Mouse (Mus musculus) kidney, postnatal 4 days (tissue): ENCODE data around the gene R3hdm2.
A peak's percentile ranks its signal among the peaks of the same experiment; 100 is the strongest.

Experiments
- DNase-seq, 2 experiments: peaks; one replicate each; pipeline ENCODE4 v3.0.0; 2021; ENCODE audit warnings: mixed read lengths in 2 of 2

Gene R3hdm2

GRCm38 (mm10) chr10:127380251-127380691 lies at the start of gene R3hdm2:
Gene R3hdm2, plus strand, starts transcription at chr10:127380327.
- peak; percentile 95 to 97 for DNase-seq

- DNase-seq: peak in 1 of 2 experiments; percentile 39
These were observed 47.8 kb upstream of the R3hdm2 start for GRCm38 (mm10) chr10:127332211-127332874.

GRCm38 (mm10) chr10:127333152-127333551 lies 47.0 kb upstream of the R3hdm2 start:
- peak in 1 of 2 experiments; percentile 26 for DNase-seq

GRCm38 (mm10) chr10:127335271-127335670 lies 44.9 kb upstream of the R3hdm2 start:
- no peak for DNase-seq

- DNase-seq: no peak
These were observed 43.2 kb upstream of the R3hdm2 start for GRCm38 (mm10) chr10:127336952-127337351.

GRCm38 (mm10) chr10:127337536-127338099 lies 42.5 kb upstream of the R3hdm2 start:
- DNase-seq: no peak

GRCm38 (mm10) chr10:127338930-127339682 lies 41.0 kb upstream of the R3hdm2 start:
- DNase-seq: peak; percentile 86 to 92

- peak; percentile 85 to 90 for DNase-seq
These were observed 40.2 kb upstream of the R3hdm2 start for GRCm38 (mm10) chr10:127339683-127340576.

- DNase-seq: peak; percentile 46 to 63
These were observed 39.4 kb upstream of the R3hdm2 start for GRCm38 (mm10) chr10:127340577-127341359.

- no peak for DNase-seq
These were observed 38.8 kb upstream of the R3hdm2 start for GRCm38 (mm10) chr10:127341360-127341690.

- peak; percentile 92 to 93 for DNase-seq
These were observed 38.1 kb upstream of the R3hdm2 start, which contains the start of gene Gli1 for GRCm38 (mm10) chr10:127341891-127342639. Gene Gli1, minus strand, starts transcription at chr10:127341974.

- no peak for DNase-seq
These were observed 37.1 kb upstream of the R3hdm2 start for GRCm38 (mm10) chr10:127343029-127343428.

- DNase-seq: no peak
These were observed 34.0 kb upstream of the R3hdm2 start for GRCm38 (mm10) chr10:127346173-127346572.

GRCm38 (mm10) chr10:127348957-127349356 lies 31.2 kb upstream of the R3hdm2 start:
- peak; percentile 43 to 57 for DNase-seq

- DNase-seq: no peak
These were observed 30.3 kb upstream of the R3hdm2 start for GRCm38 (mm10) chr10:127349810-127350209.

GRCm38 (mm10) chr10:127350594-127351284 lies 29.4 kb upstream of the R3hdm2 start:
- peak; percentile 85 to 89 for DNase-seq

GRCm38 (mm10) chr10:127351285-127351595 lies 28.9 kb upstream of the R3hdm2 start:
- DNase-seq: no peak

GRCm38 (mm10) chr10:127351719-127352118 lies 28.4 kb upstream of the R3hdm2 start:
- DNase-seq: no peak

GRCm38 (mm10) chr10:127352187-127352586 lies 27.9 kb upstream of the R3hdm2 start:
- DNase-seq: no peak

- no peak for DNase-seq
These were observed 27.4 kb upstream of the R3hdm2 start for GRCm38 (mm10) chr10:127352766-127353165.
